Mouse (Mus musculus) cortical plate, adult 2 months (tissue): ENCODE data around the gene Stard3.

Experiments
- CTCF ChIP-seq: fragments of 200-500 bp; IDR thresholded peaks from 2 replicates; pipeline ENCODE4 v1.5.1; 2011; ENCODE audit warnings: mild to moderate bottlenecking, control low read depth, low read length; ENCODE audit not compliant: insufficient read depth; ENCODE audit errors: extremely low read depth
- POLR2A ChIP-seq: fragments of 200-500 bp; IDR thresholded peaks from 2 replicates; pipeline ENCODE4 v1.6.1; 2011; ENCODE audit warnings: mild to moderate bottlenecking, low read length, control low read depth; ENCODE audit not compliant: insufficient read depth; ENCODE audit errors: extremely low read depth

GRCm38 (mm10) chr11:98374266-98374665, 16.1 kb downstream of the Stard3 start:
- TF ChIP-seq POLR2A (no peak), CTCF (no peak)
